Mouse (Mus musculus): ENCODE measurements around the gene Ttc28. TPM values are rescaled to one million over a fixed set of nuclear protein-coding genes. Genes with fewer than 3 reads are reported as not detected.
A peak's percentile ranks its signal among the peaks of the same experiment; 100 is the strongest.

The Ttc28 gene
- polyA plus RNA-seq, 1 experiment from 2014 or later: 42.8 TPM

DNA sequence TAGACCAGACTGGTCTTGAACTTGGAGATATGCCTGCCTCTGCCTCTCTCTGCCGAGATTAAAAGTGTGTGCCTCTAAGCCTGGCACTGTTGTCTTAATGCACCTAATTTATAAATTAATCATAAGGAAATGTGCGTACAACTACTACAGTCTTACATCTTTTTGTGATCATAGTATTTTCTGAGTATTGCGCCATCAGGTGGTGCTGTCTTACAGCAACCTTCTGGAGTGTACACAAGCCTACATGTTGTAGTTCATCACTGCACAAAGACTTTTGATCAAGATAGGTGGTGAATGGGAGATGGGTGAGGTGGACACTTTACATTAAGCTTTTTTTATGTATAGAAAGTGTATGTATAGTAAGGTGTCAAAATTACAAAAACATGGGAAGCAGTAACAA is 45.0 kb downstream of the Ttc28 start:
- ATAC-seq (replicated peaks): no peak
- Histone ChIP-seq H3K4me3 (no peak overlapping the region), H3K9me3 (no peaks in the 10 kb centered on the region), H3K36me3 (no peaks in the 10 kb centered on the region), H3K27me3 (no peaks in the 10 kb centered on the region), H3K9ac (replicated peaks) (no peak overlapping the region), H3K27ac (replicated peaks) (no peak overlapping the region), H3K4me1 (peaks cover 16% of the 10 kb centered on the region; the same call in 1 of the 2 replicates), H3K4me2 (replicated peaks) (no peak overlapping the region)
- 94% methylated on average over 3 of the region's 3 CpGs for WGBS

DNA sequence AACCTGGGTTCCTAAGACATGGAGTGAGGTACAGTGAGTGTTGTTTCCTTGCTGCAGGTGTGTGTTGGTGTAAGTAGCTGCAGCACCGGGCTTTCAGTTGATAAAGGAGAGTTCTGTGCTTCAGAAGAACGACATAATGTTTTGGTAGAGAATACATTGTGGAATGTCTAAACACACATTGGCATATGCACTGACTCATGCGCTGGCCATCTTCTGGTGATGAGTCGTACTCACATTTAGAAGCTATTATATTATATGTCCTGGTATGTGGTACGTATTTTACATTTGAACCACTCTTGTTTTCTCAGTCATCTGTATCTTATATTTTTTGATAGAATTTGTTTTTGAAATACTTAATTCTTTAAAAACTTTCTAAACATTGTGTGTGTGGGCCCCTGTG is 46.2 kb downstream of the Ttc28 start:
- Histone ChIP-seq H3K36me3 (no peaks in the 10 kb centered on the region), H3K27me3 (no peaks in the 10 kb centered on the region), H3K4me1 (peaks cover 16% of the 10 kb centered on the region; the same call in 1 of the 2 replicates), H3K9ac (replicated peaks) (no peak overlapping the region), H3K27ac (replicated peaks) (no peak overlapping the region), H3K9me3 (no peaks in the 10 kb centered on the region), H3K4me3 (no peak overlapping the region), H3K4me2 (replicated peaks) (no peak overlapping the region)
- WGBS: 91% methylated on average over 5 of the region's 5 CpGs
- ATAC-seq (replicated peaks): no peak

DNA sequence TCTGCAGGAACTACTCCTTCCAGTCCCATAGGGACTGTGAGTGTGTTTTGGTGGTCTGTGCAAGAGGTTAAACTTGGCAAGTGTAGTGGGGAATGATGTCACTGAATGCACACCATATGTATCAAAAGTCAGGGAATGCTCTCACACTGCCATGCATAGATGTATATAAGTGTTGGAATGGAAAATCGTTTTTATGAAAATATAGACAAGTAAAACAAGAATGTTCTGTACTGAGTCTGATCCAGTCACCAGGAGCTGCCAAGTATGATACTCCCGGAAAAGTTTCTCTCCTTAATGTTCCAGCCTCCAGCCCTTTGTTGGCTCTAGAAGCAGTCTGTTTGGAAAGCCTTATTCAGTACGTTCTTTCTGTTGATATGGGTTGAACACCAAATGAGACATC is 48.7 kb downstream of the Ttc28 start:
- ATAC-seq (replicated peaks): no peak; the same call in 1 of the 2 replicates
- Histone ChIP-seq H3K27me3 (no peaks in the 10 kb centered on the region), H3K4me1 (peaks cover 13% of the 10 kb centered on the region; the same call in 1 of the 2 replicates), H3K9ac (replicated peaks) (no peak overlapping the region), H3K4me2 (replicated peaks) (no peak overlapping the region), H3K36me3 (no peaks in the 10 kb centered on the region), H3K4me3 (no peak overlapping the region), H3K9me3 (no peaks in the 10 kb centered on the region), H3K27ac (replicated peaks) (peak overlapping the region; percentile 43; the same call in 1 of the 2 replicates)
- 34% methylated on average over 3 of the region's 3 CpGs for WGBS

DNA sequence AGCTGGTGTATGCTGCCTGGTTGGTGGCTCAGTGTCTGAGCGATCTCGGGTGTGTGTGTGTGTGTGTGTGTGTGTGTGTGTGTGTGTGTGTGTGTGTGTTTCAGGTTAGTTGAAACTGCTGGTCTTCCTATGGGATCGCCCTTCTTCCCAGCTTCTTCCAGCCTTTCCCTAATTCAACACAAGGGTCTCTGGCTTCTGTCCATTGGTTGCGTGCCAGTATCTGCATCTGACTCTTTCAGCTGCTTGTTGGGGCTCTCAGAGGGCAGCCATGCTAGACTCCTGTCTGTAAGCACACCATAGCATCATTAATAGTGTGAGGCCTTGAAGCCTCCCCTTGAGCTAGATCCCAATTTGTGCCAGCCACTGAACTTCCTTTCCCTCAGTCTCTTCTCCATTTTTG is 49.7 kb downstream of the Ttc28 start:
- peaks cover 13% of the 10 kb centered on the region; the same call in 1 of the 2 replicates for H3K4me1 ChIP-seq
- H3K9me3 ChIP-seq: no peaks in the 10 kb centered on the region
- H3K27me3 ChIP-seq: no peaks in the 10 kb centered on the region
- H3K9ac ChIP-seq (replicated peaks): no peak overlapping the region
- H3K4me2 ChIP-seq (replicated peaks): no peak overlapping the region
- ATAC-seq (replicated peaks): no peak
- 64% methylated on average over 4 of the region's 4 CpGs for WGBS
- no peak overlapping the region for H3K4me3 ChIP-seq
- 0 out of 2 replicates have a peak overlapping the region, but pooled peaks have one; percentile 2 for H3K27ac ChIP-seq (replicated peaks)
- no peaks in the 10 kb centered on the region for H3K36me3 ChIP-seq

DNA sequence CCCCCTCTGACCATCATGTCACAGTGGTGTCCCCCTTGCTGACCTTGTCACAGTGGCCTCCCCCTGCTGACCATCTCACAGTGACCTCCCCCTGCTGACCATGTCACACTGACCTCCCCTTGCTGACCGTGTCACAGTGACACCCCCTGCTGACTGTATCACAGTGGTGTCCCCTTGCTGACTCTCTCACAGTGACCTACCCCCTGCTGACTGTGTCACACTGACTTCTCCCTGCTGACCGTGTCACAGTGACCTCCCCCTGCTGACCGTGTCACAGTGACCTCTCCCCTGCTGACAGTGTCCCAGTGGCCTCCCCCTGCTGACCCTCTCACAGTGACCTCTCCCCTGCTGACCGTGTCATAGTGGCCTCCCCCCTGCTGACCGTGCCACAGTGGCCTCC is 57.0 kb downstream of the Ttc28 start:
- Histone ChIP-seq H3K27ac (replicated peaks) (no peak overlapping the region), H3K9me3 (no peaks in the 10 kb centered on the region), H3K4me3 (no peak overlapping the region), H3K4me1 (peaks cover 14% of the 10 kb centered on the region), H3K4me2 (replicated peaks) (no peak overlapping the region), H3K27me3 (no peaks in the 10 kb centered on the region), H3K36me3 (no peaks in the 10 kb centered on the region), H3K9ac (replicated peaks) (no peak overlapping the region)
- 40% methylated on average over 5 of the region's 5 CpGs for WGBS
- no peak for ATAC-seq (replicated peaks)

DNA sequence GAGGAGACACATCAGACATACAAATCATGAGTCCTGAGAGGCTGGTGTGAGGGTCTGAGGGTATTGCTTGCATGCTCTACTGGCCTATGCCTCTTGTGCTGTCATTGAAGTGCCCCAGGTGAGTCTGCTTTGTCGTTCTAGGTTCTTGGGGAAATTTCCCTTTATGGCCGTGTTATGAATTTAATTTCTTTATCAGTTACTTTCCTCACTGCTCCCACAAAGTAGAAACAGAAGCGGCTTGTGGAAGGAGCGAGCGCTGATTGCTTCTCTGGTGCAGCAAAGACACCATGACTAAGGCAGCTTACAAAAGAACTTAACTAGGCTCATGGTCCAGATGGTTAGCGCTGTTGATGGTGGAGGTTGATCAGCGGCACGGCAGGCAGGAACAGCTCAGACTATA is 64.7 kb downstream of the Ttc28 start:
- H3K4me1 ChIP-seq: peaks cover 28% of the 10 kb centered on the region
- no peaks in the 10 kb centered on the region for H3K9me3 ChIP-seq
- no peaks in the 10 kb centered on the region for H3K36me3 ChIP-seq
- no peak overlapping the region for H3K9ac ChIP-seq (replicated peaks)
- no peaks in the 10 kb centered on the region for H3K27me3 ChIP-seq
- no peak overlapping the region for H3K4me3 ChIP-seq
- 87% methylated on average over 8 of the region's 8 CpGs for WGBS
- H3K4me2 ChIP-seq (replicated peaks): no peak overlapping the region
- ATAC-seq (replicated peaks): no peak
- H3K27ac ChIP-seq (replicated peaks): no peak overlapping the region

DNA sequence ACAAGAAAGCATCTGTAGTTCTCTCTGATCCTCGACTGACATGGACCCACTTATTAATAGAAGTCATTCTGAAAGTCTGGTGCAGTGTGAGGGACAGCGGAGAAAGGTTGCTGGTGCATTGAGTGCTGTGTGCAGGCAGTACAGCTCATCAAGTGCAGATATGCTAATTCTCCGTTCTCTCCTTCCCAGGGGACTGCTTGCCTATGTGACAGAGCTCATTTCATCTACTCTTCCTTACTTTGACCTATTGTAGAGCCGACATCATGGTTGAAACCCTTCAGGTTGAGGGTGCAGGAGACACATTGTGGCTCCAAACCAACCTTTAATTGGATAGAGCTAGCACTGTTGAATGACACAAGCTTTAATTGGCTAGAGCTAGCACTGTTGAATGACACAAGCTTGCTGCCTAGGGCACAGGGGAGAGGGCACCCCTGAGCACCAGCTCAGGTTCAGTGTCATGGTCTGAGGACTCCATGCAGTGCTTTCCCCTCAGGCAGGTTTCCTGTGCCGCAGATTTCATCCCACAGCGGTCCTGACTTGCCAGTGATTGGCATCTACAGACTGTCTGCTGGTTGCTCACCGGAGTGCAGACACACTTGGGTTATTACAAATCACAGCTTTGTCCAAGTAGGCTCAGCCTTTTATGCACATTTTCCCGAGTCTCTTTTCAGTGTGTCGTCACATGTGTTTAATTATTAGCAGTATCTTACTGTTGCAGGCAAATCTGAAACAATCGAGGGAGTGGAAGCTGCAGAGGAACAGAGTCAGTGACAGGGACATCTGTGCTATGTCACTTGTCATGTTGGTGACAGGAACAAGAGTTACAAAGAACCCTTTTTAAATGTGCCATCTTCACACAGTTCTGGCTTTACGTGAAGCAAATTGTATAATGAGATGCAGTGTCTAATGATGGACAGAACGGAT is 69.1 kb downstream of the Ttc28 start:
- WGBS: 34% methylated on average over 12 of the region's 12 CpGs
- H3K4me2 ChIP-seq (replicated peaks): no peak overlapping the region

DNA sequence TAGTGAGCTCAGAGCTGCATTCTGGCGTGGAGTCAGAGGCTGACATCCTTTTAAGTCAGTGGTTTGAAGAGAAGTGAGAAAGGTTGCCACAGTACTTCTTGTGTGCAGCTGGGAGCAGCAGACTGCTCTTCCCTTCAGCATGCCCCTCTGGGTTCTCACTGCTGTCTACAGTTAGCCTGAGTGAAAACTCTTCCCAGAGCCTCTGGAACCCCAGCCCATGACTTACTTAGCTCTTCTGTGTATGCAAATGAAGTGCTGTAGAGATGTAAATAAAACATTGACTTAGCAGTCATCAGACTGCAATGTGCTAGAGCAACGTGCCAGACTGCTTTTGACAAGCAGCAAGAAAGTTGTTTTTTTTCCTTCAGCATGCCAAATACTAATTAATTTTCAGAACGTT is 70.2 kb downstream of the Ttc28 start:
- no peaks in the 10 kb centered on the region for H3K36me3 ChIP-seq
- no peak overlapping the region for H3K4me2 ChIP-seq (replicated peaks)
- H3K9me3 ChIP-seq: no peaks in the 10 kb centered on the region
- H3K27ac ChIP-seq (replicated peaks): peak overlapping the region; percentile 86
- H3K4me1 ChIP-seq: peaks cover 17% of the 10 kb centered on the region
- H3K27me3 ChIP-seq: no peaks in the 10 kb centered on the region
- H3K9ac ChIP-seq (replicated peaks): no peak overlapping the region
- 38% methylated on average over 3 of the region's 3 CpGs for WGBS
- ATAC-seq (replicated peaks): peak; percentile 80
- no peak overlapping the region for H3K4me3 ChIP-seq

More for the DNA sequence above, 69.1 kb downstream of the Ttc28 start:
- no peaks in the 10 kb centered on the region for H3K27me3 ChIP-seq
- no peak overlapping the region for H3K9ac ChIP-seq (replicated peaks)
- H3K9me3 ChIP-seq: no peaks in the 10 kb centered on the region
- peaks cover 17% of the 10 kb centered on the region for H3K4me1 ChIP-seq
- ATAC-seq (replicated peaks): peak; percentile 46
- H3K4me3 ChIP-seq: no peak overlapping the region
- peak overlapping the region; percentile 86 for H3K27ac ChIP-seq (replicated peaks)
- no peaks in the 10 kb centered on the region for H3K36me3 ChIP-seq

DNA sequence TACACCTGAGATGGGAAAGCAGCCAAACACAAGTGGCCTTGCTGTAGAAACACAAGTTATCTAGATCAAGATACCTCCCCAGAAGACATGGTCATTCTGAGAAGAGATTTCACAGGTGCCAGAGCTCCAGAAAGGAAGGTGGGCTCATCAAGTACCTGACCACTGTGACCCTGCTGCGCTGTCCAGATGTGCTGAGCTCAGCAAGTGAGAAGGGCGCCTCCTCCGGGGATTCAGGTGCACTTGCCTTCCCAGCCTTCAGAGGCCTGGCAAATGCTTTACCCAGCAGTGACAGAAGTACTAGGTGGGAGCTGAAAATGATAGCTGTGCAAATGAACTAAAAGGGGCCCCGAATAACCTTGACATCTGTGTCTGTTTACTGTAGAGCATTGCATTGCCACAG is 78.6 kb downstream of the Ttc28 start:
- Histone ChIP-seq H3K36me3 (no peaks in the 10 kb centered on the region), H3K4me3 (no peak overlapping the region), H3K27ac (replicated peaks) (no peak overlapping the region), H3K9ac (replicated peaks) (no peak overlapping the region), H3K4me2 (replicated peaks) (no peak overlapping the region), H3K9me3 (no peaks in the 10 kb centered on the region), H3K27me3 (no peaks in the 10 kb centered on the region), H3K4me1 (0 out of 2 replicates have a peak, but pooled peaks cover 7% of the 10 kb centered on the region)
- WGBS: 82% methylated on average over 4 of the region's 4 CpGs
- ATAC-seq (replicated peaks): no peak

DNA sequence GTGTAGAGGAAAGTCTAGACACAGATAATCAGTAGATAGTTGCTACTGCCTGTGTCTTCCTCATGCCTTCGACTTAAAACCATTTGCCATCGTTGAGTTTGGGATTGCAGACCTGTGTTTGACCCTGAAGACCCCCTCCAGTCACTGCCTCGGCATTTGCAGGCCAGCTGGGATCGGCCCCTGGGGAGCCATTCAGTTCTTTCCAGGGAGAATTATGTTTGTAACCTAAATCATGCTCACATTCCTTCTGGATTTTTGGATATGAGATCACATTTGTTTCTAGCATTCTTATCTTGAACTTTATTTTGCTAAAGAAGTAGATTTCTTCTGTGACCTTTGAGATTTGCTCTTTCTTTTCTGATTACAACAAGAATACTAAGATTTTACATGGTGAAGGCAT is 80.5 kb downstream of the Ttc28 start:
- no peaks in the 10 kb centered on the region for H3K36me3 ChIP-seq
- 0 out of 2 replicates have a peak, but pooled peaks cover 7% of the 10 kb centered on the region for H3K4me1 ChIP-seq
- no peaks in the 10 kb centered on the region for H3K27me3 ChIP-seq
- H3K9me3 ChIP-seq: no peaks in the 10 kb centered on the region
- H3K9ac ChIP-seq (replicated peaks): no peak overlapping the region
- H3K4me2 ChIP-seq (replicated peaks): no peak overlapping the region
- no peak for ATAC-seq (replicated peaks)
- no peak overlapping the region for H3K27ac ChIP-seq (replicated peaks)
- WGBS: 58% methylated on average over 4 of the region's 4 CpGs
- no peak overlapping the region for H3K4me3 ChIP-seq

DNA sequence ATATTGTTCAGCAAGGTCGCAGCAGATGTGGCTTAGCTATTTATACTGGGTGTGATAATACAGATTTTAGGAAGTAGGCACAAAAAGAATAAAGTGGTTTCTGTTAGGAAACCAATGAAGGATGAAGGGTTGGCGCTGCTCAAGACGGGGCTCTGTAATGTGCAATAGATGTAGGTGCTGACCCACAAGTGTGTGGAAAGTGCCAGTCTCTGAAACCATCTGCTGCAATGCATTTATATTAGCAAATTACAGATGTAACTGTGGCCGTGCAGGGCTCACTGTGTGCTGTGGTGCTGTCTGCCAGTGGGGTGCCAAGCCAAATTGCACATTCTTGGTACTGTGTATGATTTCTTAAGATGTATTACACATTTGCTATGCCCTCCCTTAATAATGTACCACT is 81.3 kb downstream of the Ttc28 start:
- no peak for ATAC-seq (replicated peaks)
- H3K4me3 ChIP-seq: no peak overlapping the region
- H3K36me3 ChIP-seq: no peaks in the 10 kb centered on the region
- no peak overlapping the region for H3K4me2 ChIP-seq (replicated peaks)
- H3K27ac ChIP-seq (replicated peaks): peak overlapping the region; percentile 33
- no peaks in the 10 kb centered on the region for H3K9me3 ChIP-seq
- 62% methylated on average over 4 of the region's 4 CpGs for WGBS
- no peak overlapping the region for H3K9ac ChIP-seq (replicated peaks)
- no peaks in the 10 kb centered on the region for H3K27me3 ChIP-seq
- 0 out of 2 replicates have a peak, but pooled peaks cover 7% of the 10 kb centered on the region for H3K4me1 ChIP-seq

DNA sequence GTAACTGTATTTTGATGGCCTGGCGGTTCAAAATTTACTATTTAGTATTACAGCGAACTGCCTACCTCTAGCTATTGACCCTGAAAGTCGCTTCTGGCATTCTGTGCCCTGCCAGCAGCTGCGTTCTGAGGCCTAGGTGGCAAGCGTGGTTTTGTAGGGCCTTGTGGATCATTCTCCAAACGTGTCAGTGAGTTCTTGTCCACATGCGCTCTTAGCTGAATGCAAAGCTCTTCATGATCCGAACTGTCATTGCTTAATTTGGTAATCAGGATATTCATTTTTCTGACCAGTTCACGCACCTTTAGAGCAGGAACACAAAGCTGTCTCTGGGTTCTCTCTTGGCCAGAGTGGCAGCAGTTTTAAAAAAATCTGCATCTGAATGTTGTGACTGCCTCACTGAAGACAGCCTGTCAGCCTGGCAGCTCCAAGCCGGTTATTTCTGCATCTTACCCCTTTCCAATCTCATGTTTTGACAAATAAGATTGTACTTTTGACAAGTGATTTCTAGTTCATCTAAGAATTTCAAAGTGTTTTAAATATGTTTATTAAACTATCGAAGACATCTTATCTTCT is 88.0 kb downstream of the Ttc28 start:
- Histone ChIP-seq H3K9ac (replicated peaks) (no peak overlapping the region), H3K36me3 (no peaks in the 10 kb centered on the region), H3K27me3 (no peaks in the 10 kb centered on the region), H3K4me3 (no peak overlapping the region), H3K9me3 (no peaks in the 10 kb centered on the region), H3K27ac (replicated peaks) (peak overlapping the region; percentile 76), H3K4me2 (replicated peaks) (no peak overlapping the region), H3K4me1 (peaks cover 24% of the 10 kb centered on the region)
- WGBS: 49% methylated on average over 11 of the region's 11 CpGs
- peak; percentile 77 for ATAC-seq (replicated peaks)

Measured in forebrain, embryonic 15.5 days (tissue).